Mouse (Mus musculus) urinary bladder, postnatal 10 days (tissue): ENCODE measurements around the gene Gm20431.

ENCODE experiments used
- DNase-seq: peaks from one replicate; pipeline ENCODE4 v3.0.0; 2022; ENCODE audit warnings: low spot score

The Gm20431 gene

DNA sequence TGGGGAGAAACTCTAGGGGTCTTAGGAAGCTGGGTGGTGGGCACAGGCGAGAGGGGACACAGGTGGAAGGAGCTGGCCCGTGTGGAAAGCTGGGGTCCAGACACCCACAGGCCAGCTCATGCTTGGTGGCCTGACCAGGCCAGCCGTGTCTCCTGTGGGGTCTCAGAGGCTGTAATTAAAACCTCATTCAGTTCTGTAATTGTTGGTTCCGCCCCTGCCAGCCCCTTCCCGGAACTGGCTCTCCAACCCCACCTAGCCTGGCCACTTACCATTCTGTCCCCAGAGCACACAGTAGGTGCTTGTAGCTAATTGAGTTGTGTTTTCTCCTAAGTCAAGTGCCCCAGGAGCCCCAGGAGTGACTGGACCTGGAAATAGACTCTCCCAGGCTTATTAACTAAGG is 62.1 kb downstream of the Gm20431 start:
- no peak for DNase-seq

- DNase-seq, result no peak
These were observed 63.7 kb downstream of the Gm20431 start for GRCm38 (mm10) chr2:167597492-167598186.

DNA sequence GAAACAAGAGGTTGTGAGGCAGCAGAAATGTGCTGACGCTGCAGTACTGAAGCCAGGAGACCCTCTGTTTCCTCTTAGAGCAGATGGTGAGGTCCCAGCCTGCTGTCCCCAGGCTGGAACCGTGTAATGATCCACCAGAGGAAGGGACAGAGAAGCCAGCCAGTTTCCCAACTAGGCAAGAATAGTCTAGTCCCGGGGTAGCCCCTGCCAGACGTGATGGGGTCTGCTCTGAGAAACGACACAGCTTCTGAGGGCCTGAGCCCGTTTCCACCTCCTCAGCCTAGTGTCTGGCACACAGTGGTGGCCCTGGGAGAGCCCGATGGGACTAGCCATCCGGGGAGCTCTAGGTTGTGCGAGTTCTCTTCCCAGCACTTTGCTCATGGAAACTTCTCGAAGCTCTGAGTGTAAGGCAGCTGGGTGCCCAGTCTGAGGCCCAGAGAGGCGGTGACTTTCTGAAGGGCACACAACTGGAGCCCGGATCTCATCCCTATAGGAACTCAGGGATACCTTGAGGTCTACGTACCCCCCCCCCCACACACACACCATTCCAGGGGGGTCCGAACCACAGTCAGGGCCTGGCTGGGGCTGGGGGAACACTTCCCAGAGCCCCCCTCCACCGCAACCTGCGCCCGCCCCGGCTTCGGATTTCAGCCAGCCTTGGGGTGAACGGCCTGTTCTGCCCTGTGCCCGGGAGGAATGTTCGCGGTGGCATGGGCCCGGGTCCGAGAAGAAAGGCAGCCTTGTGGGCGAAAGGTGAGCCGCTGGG is 64.4 kb downstream of the Gm20431 start:
- no peak for DNase-seq

DNA sequence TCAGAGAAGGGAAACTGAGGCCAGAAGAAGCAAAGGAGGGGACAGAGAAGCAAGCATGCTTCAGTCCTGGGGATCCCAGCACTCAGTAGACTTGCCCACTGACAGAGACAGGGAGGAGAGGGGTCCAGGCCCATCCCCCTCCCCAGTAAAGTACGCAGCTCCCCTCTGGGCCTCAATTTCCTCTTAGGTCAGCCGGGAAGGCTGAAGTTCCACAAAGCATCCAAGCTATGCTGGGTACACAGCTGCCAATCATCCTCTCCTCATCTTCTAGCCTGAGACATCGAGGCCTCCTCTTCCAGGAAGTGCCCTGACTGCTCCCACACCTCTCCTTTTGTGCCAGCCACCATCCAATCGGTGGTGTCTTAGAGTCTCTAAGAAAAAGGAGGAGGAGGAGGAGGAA is 65.0 kb downstream of the Gm20431 start:
- no peak for DNase-seq

GRCm38 (mm10) chr2:167595761-167596171 is 65.5 kb downstream of the Gm20431 start:
- DNase-seq, result no peak

DNA sequence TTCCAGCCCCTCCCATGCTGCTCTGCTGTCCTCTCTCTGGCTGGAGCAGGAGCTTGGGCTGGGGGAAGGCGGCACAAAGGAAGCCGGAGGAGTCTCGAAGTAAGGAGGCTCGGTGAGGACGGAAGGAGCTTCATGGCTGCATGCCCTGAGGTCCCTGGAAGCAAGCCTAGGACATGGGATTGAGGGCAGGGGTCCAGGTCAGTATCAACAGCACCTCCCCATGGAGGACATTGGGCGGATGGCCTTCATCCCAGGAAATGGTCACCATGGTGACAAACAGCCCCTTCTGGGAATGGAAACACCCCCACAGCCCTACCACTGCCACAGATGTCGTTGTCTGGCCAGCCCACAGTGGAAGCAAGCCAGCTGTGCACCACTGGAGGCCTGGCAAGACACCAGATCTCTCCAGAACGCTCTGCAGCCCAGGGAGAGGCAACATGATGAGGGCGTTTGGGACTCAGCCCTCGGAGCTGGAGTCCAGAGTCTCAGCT is 66.8 kb downstream of the Gm20431 start:
- peak; percentile 39 for DNase-seq

DNA sequence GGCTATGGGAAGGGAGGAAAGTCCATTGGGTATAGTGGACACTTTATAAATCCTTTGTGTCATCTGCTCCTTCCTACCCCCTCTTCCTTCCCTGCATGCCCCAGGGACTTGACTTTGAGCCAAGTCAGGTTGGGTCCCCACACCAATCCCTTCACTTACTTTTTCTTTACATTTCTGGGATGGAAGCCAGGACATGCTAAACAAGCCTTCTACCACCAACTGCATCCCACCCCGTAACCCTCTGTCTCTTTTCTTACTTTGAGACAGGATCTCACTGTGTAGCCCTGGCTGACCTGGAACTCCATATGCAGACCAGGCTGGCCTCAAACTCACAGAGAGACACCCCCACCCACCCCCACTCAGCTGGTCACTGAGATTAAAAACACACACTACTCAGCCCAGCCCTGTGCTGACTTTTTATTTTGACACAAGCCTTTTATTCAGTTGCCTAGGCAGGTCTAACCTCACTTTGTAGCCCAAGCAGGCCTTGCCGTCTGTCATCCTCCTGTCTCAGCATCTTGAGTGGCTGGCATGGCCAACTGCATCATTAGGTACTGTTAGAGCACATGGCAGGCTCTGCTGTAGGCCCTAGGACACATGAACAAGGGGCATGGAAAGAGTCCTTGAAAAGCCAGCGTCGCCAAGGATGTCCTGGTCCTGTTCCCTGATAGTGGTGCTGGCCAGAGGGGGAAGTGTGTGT is 67.6 kb downstream of the Gm20431 start:
- DNase-seq, result no peak

DNA sequence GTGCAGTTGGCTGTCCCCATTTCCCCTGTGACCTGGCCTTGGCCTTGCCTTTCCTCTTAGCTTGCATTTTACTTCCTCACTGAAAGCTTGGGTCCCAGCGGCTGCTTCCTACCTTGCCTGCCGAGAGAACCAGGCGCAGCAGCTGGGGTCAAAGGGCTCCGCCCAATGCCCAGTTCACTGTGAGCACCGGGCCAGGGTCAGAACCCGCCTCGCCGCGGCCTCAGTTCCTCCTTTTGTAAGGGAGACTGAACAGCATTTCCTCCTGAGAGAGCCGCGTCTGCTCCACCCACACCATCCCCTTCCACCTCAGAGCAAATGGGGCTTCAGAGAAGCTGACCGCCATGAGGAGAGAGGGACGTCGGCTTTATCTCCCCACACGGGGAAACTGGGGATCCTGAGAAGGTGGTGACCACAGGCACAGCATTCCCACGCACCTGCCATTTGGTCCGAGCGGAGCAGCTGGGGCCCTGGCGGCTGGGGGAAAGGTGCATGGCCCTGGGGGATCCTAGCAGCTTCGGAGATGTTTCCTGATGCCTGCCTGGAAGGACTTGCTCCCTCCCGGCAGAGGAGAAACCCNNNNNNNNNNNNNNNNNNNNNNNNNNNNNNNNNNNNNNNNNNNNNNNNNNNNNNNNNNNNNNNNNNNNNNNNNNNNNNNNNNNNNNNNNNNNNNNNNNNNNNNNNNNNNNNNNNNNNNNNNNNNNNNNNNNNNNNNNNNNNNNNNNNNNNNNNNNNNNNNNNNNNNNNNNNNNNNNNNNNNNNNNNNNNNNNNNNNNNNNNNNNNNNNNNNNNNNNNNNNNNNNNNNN is 72.3 kb downstream of the Gm20431 start:
- DNase-seq, result no peak

- no peak for DNase-seq
These were observed 74.3 kb downstream of the Gm20431 start for GRCm38 (mm10) chr2:167586976-167587375.

DNA sequence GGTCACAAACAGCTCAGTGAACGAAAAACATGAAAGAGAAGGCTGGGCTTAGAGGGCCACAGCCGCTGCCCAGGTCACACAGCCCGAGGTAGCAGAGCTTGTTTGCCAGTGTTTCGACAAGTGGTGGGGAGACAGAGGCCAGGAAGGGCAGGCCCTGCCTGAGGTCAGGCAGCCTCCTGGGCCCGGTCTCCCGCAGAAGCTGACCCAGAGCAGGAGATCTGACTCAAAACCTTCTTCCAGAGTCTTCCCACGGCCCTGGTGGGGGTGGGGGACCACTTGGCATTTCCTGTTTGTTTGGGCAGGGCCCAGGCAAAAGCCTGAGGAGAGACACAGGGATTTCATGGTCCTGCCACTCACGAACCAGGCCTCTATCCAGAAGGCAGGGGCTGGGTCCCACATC is 75.3 kb downstream of the Gm20431 start:
- no peak for DNase-seq

GRCm38 (mm10) chr2:167585273-167585672 is 76.0 kb downstream of the Gm20431 start:
- no peak for DNase-seq

DNA sequence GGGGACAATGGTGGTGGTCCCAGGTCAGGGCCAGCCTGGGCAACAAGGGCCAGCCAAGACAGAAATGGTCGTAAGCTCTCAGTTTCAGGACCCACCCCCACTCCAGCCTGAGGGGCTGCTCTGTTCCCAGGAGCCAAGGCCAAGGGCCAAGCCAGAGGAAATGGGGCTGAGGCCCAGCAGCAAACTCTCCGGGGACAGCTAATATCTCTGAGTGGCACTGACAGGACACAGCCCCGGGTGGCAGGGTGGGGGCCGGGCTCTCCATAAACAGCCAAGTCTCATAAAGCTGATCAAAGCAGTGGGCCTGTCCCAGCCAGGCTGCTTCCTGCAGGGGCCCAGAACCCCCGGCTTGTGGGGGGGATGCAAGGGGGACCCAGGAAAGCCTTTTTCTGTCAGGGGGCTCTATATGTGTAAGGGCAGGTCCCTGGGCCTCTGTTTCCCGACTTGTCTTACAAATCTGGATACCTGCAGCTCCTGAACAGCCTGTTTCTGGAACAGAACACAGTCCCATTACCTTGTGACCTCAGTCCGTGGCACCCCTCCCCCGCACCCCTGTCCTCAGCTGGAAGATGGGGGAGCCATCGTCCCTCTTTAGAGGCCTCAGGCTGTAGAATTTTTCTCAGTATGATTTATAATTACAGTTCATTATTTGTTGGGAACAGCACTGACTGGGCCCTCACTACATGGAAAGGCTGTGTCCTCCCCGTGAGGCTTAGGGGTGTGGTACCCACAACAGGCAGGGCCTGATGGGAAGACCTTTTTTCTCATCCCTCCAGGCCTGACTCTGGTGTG is 77.9 kb downstream of the Gm20431 start:
- DNase-seq, result no peak

DNA sequence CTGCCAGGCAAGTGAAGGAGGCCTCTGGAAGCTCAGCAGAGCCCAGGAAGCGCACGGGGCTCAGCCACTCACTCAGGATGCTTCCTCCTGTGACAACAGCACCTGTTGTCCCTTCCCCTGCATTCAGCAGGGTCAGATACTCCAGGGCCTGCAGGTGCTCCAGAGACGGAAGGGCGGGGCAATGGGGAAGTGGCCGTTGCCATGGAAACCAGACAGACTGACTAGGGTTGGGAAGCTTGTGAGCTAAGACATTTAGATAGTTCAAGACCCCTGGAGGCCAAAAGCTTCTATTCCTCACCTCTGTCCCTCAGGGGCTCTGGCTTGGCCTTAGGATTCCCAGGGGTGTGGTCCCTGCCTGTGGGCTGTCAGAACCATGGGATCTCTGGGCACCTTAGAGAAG is 82.8 kb downstream of the Gm20431 start:
- no peak for DNase-seq

DNA sequence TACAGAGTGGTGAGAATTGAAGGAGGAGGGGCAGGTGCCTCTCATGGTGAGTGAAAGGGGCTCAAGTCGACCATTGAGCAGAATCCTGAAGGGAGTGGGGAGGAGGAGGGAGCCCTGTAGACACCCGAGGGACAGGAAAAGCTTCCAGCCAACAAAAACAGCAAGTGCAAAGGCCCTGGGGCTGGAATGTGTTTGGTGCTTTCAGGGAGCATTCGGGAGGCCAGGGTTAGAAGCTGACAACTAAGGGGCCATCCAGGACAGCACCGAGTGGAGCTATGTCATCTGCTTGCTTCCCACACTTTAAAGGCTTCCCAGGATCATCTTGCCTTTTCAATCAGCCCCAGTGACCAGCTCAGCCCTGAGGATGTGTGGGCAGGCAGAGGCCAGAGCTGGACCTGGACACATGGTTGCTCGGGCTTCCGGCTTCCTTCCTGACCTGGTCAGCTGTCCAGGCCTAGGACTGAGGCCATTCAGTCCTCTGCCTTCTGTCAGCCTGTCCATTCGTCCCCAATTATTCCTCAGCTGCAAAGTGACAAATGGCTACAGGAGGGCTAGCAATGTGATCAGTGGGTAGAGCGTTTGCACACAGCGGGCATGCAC is 84.0 kb downstream of the Gm20431 start:
- no peak for DNase-seq

DNA sequence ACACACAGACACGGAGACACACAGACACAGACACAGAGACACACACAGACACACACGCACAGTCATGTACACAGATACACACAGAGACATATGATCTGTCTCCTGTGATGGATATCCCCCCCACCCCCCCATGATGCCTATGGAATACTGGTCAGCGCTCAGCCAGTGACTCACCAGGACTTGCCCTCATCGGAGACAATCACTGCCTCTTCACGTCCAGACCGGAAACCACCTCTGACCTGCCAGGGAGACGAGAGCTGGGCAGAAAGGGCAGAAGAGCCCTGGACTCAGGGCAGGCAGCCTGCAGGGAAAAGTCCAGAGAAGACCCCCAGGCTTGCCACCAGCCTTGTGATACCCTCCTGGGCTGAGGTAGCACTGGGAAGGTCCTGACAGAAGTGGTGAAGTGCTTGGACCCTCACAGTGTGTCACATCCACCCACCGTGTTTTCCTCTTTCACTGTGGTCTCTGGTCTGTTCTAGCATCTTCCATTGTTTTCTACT is 85.1 kb downstream of the Gm20431 start:
- DNase-seq, result no peak

DNA sequence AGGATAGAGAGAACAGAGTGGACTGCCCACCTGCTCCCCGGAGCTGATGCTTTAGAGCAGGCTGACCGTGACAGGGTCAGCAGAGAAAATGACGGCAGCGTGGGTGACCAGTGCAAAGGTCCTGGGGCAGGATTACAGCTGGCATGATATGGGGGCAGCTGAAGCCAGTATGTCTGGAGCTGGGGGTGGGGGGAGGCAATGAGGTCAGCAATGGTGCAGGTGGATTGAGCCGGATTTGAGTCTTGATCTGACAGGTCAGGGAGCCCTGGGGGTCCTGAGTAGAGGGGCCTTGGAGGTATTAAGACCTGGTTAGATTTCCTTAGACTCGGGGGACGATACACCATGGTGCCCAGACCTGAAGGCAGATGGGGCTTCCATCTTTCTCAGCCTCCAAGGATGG is 85.7 kb downstream of the Gm20431 start:
- DNase-seq, result no peak

GRCm38 (mm10) chr2:167574814-167575213 is 86.5 kb downstream of the Gm20431 start:
- no peak for DNase-seq

GRCm38 (mm10) chr2:167571442-167572220 is 89.7 kb downstream of the Gm20431 start:
- no peak for DNase-seq

- DNase-seq, result no peak
These were observed 90.5 kb downstream of the Gm20431 start for GRCm38 (mm10) chr2:167570815-167571214.
